Mouse (Mus musculus) lung, postnatal 14 days (tissue): ENCODE measurements at regions not wholly inside any gene's neighbourhood (a gene's known extent, or its start where the extent isn't known, plus 50 kb on each side); places are given as distances from the start of the nearest gene placed in this dataset.
A peak's percentile ranks its signal among the peaks of the same experiment; 100 is the strongest.
"Not testable (repeated sequence)": the region's sequence is repeated elsewhere in the genome, so short reads cannot be mapped to it uniquely, and the experiment has no call there.

Experiments used
- DNase-seq: peaks from one replicate; pipeline ENCODE4 v3.0.0; 2021

- DNase-seq = no peak
Measured at GRCm38 (mm10) chr13:52109039-52109759, 262.7 kb downstream of the Gadd45g start.

DNA sequence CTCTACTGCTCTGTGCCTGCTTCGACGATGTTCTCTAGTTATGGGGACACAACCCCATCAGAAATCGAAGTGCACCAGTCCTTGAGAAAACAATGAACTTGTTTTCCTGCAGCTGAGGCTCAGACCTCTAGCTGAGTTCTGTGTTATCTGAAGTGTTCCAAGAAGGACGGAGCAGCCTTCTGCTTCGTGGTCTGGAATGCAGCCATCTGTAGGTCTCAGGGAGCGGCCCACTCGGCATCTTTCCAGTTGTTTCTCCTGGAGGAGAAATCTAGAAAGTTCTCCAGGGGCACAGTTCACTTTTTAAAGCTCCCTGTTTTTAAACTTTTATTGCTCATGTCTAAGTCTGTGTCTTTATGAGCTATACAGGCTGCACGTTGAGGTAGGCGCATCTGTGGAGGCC, 264.3 kb downstream of the Gadd45g start:
- DNase-seq = peak; percentile 34

GRCm38 (mm10) chr13:52113549-52113948, 267.1 kb downstream of the Gadd45g start:
- DNase-seq = no peak

- DNase-seq = no peak
Measured at GRCm38 (mm10) chr13:52114431-52114830, 268.0 kb downstream of the Gadd45g start.

GRCm38 (mm10) chr13:52114962-52115361, 268.5 kb downstream of the Gadd45g start:
- DNase-seq = no peak

DNA sequence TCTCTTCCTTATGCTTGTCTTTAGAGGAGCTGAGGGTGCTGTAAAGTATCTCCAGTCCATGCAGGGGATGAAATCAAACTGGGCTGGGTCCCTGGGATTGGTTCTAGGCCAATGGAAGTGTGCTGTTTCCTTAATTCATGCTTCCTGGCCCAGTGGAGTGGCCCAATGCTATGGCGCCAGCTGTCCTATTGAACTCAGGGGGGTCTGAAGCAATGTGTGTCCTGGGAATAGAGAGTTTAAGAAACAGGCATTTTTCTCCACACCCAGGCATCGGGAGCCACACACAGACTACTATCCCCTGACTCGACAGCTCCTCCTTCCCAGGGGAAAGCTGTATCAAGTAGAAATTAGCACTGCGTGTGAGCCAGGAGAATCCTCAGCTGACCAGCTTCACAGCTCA, 269.8 kb downstream of the Gadd45g start:
- no peak for DNase-seq

DNA sequence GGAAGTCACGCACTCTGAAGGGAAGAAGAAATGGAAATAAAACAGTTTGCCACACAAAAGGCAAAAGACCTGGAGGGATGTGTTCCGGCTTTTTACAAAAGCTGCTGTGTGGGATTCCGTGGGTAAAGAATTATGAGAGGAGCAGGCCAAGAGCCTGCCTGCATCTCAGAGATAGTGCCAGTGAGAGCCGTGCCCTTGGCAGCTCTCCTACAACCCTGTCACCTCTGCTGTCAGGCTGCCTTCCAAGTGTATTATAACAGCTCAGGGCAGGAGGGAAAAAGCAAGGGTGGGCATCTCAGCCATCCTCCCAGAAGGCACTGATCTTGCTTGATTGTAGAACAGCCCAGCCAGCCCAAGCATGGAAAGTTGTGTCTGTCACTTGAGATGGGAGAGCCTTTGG, 270.3 kb downstream of the Gadd45g start:
- no peak for DNase-seq

DNA sequence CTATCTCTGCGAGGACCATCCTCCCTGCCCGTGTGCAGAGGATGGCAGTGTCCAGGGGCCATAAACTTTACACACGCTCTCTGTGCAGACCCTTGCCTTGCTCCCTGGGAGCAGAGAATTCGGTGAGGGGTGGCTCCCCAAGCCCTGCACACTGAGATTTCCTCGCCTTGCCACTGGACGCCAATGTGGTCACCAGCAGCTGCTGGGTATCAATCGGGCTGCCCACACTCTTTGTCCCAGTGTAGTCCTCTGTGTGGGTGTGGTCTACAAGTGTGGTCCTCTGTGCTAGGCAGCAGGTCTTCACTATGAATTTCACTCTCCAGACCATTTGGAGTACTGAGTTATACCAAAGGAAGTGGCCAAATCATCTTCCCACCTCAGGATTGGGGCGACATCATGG, 274.3 kb downstream of the Gadd45g start:
- no peak for DNase-seq

- no peak for DNase-seq
Measured at GRCm38 (mm10) chr13:52125037-52125436, 278.6 kb downstream of the Gadd45g start.

DNA sequence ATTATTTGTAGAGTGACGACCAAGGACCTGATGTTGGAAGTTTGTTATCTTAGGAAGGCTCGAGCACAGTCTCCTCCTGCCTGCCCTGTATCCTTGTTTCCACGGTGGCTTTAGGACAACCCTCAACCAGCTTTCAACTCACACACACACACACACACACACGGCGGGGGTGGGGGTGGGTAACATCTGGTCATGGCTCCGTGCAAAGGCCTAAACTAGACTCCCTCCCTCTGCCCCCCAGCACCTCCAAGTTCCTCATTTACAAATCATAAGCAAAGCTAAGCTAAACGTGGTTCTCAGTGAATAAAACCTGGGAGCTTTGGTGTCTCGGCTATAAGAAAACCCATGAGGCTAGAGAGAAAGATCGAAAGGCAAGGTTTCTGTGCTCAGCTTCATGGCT, 281.3 kb downstream of the Gadd45g start:
- DNase-seq = no peak

DNA sequence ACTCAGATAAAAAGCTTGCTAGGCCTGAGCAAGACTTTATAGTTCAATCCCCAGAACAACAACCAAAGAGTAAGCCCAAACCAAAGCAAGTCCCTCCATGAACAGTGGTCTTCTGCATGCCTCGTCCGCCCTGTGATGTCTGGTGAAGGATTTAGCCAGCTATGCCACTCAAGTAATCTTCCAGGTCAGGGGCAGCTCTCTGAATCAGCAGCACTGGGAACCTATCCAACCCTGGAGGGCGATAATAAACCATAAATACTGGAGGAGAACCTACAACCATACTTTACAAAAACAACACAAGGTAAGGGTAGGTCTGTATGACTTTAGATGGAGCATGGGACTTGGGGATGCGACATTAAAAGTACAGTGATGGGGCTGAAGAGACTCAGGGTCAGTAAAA, 283.0 kb downstream of the Gadd45g start:
- no peak for DNase-seq

GRCm38 (mm10) chr13:52133202-52133601, 286.7 kb downstream of the Gadd45g start:
- DNase-seq = no peak

DNA sequence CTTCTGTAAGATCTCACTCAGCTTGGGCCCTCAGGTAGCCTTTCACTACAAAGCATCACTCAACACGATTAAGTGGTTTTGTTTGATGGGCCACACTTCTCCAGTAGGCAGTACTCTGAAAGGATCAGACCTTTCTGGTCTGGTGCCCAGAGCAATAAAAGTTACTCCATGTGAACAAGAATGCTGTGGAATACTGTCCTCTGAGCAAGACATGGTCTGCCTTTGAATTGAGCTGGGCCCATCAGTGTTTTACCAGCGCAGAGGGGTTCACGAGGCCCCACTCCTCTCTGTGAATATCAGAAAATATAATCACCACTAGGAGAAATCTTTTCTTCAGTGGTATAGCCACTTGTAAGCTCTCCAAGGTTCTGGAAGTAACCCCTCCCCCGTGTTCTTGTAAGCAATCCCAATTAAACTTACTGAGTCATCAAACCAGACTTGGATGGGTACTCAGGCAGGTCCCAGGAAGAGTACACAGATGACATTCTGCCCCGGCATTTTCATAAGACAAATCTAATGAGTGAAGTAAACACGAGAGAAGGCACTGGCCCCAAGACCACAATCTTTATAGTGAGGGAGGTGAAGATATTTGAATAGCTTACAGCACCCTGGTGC, 292.0 kb downstream of the Gadd45g start:
- no peak for DNase-seq

DNA sequence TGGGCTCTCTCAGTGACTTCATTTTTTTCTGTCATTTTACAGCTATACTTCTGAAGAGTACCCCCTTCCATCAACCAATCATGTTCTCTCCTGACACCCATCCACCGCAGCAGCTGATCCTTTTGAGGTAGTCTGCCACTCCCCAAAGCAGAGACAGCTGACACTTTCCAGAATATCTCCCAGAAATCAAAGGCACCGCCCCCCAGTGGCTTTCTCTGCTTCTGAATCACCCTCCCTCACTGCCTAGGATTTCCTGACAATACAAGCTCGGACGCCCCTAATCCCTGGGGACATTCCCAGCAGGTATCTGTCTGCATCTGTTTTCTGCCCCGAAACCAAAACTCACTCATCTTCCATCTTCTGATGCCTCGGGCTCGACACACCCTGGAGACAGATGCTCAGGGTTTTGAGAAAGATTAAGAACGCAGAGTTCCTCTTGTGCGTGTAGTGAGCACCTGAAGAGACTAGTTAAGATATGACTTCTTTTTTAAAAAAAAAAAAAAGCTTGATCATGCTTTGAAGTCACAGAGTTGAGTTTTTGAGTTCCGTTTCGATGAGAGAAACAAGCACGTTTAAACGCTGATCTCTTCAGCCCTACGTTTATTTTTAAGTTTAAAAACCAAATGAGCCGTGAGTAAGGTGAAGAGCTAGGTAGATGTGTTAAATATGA, 292.8 kb downstream of the Gadd45g start:
- no peak for DNase-seq

DNA sequence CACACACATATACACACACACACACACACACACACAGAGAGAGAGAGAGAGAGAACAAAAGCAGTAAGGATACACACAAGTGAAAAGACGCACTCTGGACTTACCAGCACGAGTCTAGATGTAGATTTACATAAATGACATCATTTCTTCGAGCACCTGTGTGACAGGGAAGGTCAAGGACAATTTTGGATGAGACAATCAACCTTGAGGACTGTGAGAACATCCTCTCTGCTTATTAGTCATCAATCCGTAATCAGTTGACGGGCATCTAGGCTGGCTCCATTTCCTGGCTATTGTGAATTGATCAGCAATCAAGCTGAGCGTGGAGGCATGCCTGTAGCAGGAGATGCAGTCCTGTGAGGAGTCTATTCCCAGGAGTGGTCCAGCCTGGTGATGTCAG, 293.7 kb downstream of the Gadd45g start:
- no peak for DNase-seq

DNA sequence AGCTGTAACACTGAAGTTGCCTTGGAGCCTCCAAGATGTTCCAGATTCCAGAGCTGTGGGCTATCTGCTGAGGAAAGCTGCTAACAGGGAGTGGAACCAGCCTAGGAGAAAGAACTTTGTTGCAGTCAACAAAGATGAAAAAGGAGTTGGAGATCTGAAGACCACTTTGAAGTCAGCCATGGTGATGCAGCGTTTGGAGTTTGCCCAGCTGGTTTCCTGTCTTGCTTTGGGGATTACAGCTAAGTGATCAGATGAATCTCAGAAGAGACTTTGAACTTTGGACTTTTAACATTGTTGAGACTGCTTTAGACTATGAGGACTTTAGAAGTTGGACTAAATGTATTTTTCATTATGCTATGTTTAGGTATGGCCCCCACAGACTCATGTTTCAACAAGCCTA, 297.6 kb downstream of the Gadd45g start:
- DNase-seq = not testable (repeated sequence)

GRCm38 (mm10) chr13:52145926-52146325, 299.4 kb downstream of the Gadd45g start:
- no peak for DNase-seq

- DNase-seq = no peak
Measured at GRCm38 (mm10) chr13:52150281-52150680, 303.8 kb downstream of the Gadd45g start.

GRCm38 (mm10) chr13:52151777-52152176, 305.3 kb downstream of the Gadd45g start:
- no peak for DNase-seq

DNA sequence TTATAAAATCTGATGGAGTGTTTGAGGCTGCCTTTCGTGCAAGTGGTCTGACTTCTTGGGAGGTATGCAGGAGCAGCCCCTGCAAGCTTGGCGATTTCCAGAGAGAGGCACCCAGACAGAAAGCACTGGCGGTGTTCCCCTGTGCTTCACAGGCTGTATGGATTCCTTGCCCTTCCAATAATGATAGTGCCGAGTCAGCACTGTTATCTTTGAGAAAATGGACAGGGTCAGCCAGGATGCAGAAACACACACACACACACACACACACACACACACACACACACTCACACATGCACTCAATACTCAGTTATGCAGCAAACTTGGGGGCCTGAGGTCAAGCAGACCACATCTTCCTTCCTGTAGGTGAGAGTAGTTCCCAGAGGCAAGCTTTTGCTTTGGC, 305.7 kb downstream of the Gadd45g start:
- DNase-seq = no peak

- DNase-seq = no peak
Measured at GRCm38 (mm10) chr13:52153030-52153429, 306.6 kb downstream of the Gadd45g start.

DNA sequence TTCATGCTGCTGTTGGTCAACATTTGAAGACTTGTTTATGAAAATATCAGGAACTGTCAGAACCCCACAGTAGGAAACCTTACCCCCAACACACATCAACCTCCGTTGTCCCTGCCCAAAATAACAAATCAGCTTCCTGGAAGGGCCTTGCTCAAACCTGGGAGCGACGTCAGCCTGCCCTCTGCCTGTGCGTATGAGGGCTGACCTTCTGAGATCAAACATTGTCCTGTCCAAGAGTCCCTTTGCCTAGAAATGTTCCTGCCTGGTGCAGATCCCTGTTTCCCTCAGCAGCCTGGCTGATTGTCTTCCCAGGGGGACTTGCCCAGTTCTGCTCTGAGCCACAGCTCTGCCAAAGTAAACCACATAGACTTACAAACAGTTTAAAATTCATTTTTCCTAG, 307.1 kb downstream of the Gadd45g start:
- DNase-seq = peak; percentile 12

DNA sequence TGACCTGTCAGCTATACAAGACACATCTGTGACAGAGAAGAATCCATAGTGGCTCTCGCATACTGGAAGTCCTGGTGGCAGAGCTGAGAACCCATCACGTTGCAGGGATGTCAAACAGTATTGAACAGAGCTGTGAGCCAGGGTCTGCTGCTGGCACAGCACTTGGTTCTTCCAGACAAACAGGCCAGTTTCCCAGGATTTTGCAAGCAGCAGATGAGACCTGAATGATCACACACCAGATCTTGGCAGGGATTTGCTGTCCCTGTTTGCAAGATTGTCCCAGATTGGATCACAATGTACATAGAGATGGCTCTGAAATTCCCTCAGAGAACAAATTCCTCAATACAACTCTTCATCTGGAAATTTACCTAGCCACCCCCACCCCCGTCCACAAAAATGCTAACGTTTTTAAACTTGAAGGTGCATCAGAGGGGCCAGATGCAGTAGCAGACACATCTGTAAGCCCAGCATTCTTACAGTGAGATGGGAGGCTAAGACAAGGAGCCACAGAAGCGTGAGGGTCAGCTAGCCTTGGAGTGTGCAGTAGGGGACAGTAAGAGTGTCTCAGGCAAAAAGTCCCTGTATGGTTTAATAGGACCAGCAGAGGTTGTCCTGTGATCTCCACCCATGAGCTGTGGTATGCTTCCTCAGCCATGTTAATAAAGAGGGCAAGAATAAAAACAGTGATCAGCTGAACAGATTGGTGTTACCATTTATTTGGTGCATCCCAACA, 307.8 kb downstream of the Gadd45g start:
- peak; percentile 20 for DNase-seq
